Mouse (Mus musculus) intestine, postnatal 0 days (tissue): ENCODE results near the gene Olfr96. TPM values are rescaled to one million over a fixed set of nuclear protein-coding genes. Genes with fewer than 3 reads are reported as not detected.

Experiments used
- ATAC-seq: fragments of 200-750 bp; cut with Nextera tagmentation; 2 replicates; pipeline ENCODE4 v1.8.0; 2017; ENCODE audit warnings: mild to moderate bottlenecking, moderate TSS enrichment, moderate library complexity
- H3K27ac ChIP-seq: fragments of 300-500 bp; sonication (generic); 2 replicates; pipeline ENCODE4 v1.5.1; 2014; ENCODE audit warnings: mild to moderate bottlenecking, low read depth, low read length, moderate library complexity
- H3K27me3 ChIP-seq: fragments of 300-500 bp; sonication (generic); replicated peaks from 2 replicates; pipeline ENCODE4 v1.6.1; 2014; ENCODE audit warnings: low read length, mixed read lengths; ENCODE audit not compliant: control insufficient read depth, insufficient read depth
- H3K36me3 ChIP-seq: fragments of 300-500 bp; sonication (generic); 2 replicates; pipeline ENCODE4 v1.6.1; 2014; ENCODE audit warnings: mild to moderate bottlenecking, moderate library complexity; ENCODE audit not compliant: control insufficient read depth, insufficient read depth
- H3K4me1 ChIP-seq: fragments of 300-500 bp; sonication (generic); replicated peaks from 2 replicates; pipeline ENCODE4 v1.6.1; 2014; ENCODE audit warnings: antibody characterized with exemption, low read length, mixed read lengths; ENCODE audit not compliant: control insufficient read depth, insufficient read depth
- H3K4me2 ChIP-seq: fragments of 300-500 bp; sonication (generic); replicated peaks from 2 replicates; pipeline ENCODE4 v1.6.1; 2014; ENCODE audit warnings: low read depth, mild to moderate bottlenecking, moderate library complexity
- H3K4me3 ChIP-seq: fragments of 300-500 bp; sonication (generic); 2 replicates; pipeline ENCODE4 v1.5.1; 2014; ENCODE audit warnings: low read depth, low read length
- H3K9ac ChIP-seq: fragments of 300-500 bp; sonication (generic); 2 replicates; pipeline ENCODE4 v1.6.1; 2014; ENCODE audit warnings: mild to moderate bottlenecking, low read depth, low read length
- H3K9me3 ChIP-seq: fragments of 300-500 bp; sonication (generic); 2 replicates; pipeline ENCODE4 v1.6.1; 2016; ENCODE audit warnings: mixed run types; ENCODE audit not compliant: control insufficient read depth
- CTCF ChIP-seq: sonication (generic); IDR thresholded peaks from 2 replicates; pipeline ENCODE4 v1.5.1; 2016; ENCODE audit warnings: low read depth, mild to moderate bottlenecking, control low read depth, antibody characterized with exemption, moderate library complexity
- WGBS: fragments of 180-500 bp; shearing (Covaris S2); extraction: QIAGEN DNeasy Blood & Tissue Kit; methylation state at CpG from one replicate; pipeline ENCODE4 v1.1.7; 2014; 5-methylcytosine and 5-hydroxymethylcytosine counted together
- polyA plus RNA-seq: library from polyadenylated mRNA; unstranded; fragments of >200 nt; fragmentation: Nextera tagmentation; extraction: Ambion mirVana; gene quantifications from 2 replicates; pipeline ENCODE4 v1.2.1, GENCODE M21; 2015

Olfr96 gene
- polyA plus RNA-seq, 1 experiment from 2014 or later, result not detected

DNA sequence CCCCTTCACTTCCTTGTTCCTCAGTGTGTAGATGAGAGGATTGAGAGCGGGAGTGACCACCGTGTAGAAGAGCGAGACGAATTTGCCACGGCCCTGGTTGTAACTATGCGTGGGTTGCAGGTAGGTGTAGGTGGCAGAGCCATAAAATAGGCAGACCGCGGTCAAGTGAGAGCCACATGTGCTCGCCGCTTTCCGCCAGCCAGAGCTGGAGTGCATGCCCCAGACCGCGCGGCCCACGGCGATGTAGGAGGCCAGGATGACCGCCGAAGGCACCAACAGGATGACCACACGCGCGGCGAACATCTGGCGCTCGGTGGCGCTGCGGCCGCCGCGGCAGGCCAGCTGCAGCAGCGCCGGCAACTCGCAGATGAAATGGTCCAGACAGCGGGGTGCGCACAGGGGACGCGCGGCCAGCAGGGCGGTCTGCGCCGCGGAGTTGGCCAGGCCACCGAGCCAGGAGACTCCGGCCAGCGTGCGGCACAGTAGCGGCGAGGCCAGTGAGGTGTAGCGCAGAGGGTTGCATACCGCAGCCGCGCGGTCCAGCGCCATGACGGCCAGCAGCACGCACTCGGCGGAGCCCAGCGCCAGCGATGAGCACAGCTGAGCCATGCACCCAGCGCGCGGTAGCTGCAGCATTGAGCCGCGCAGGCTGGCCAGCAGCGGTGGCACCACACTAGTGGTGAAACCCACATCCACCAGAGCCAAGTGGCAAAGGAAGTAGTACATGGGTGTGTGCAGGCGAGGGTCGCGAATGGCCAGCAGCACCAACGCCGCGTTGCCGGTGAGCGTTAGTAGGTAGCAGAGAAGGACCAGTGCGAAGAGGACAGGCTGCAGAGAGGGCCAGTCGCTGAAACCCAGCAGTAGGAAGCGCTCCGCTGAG, 22.9 kb upstream of the Olfr96 start:
- Histone ChIP-seq H3K4me3 (peak overlapping the region; percentile 39), H3K9ac (no peak overlapping the region), H3K36me3 (no peaks in the 10 kb centered on the region), H3K9me3 (no peaks in the 10 kb centered on the region), H3K4me1 (no peaks in the 10 kb centered on the region), H3K27ac (no peak overlapping the region), H3K4me2 (peak overlapping the region; percentile 70), H3K27me3 (peaks cover 28% of the 10 kb centered on the region)
- 1% methylated on average over 77 of the region's 77 CpGs for WGBS
- ATAC-seq, result peak; percentile 73
- peak; percentile 33 for TF ChIP-seq CTCF

DNA sequence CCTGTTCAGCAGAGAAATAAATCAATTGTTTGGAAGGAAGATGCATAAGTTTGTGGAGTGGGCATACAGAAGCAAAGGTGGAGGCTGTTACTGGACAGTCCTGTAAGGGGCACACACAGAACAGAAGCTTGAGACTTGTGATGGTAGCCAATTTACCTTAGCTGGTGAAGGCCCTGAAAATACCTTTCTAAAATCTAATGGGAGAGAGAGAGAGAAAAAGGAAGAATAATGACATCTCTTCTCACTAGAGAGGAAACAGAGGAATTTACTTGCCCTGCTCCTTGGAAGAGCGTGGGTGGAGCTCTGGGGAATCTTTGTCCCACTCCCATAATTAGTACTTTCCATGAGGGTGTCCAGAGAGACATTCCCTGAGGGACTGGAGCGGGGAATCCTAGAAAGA, 19.1 kb upstream of the Olfr96 start, which contains the start of gene Olfr94:
TSS of gene Olfr94 (minus strand) at position 101 of the 400 bp plus-strand sequence.
- ATAC-seq, result no peak
- no peak within 1 kb of the TSS for H3K9ac ChIP-seq
- H3K4me1 ChIP-seq, result no peaks in the 10 kb centered on the region
- no peak for TF ChIP-seq CTCF
- H3K4me2 ChIP-seq, result no peak within 1 kb of the TSS
- H3K27me3 ChIP-seq, result peaks cover 22% of the 10 kb centered on the region
- no peak within 1 kb of the TSS for H3K27ac ChIP-seq
- no peaks in the 10 kb centered on the region for H3K9me3 ChIP-seq
- H3K36me3 ChIP-seq, result no peaks in the 10 kb centered on the region
- no peak within 1 kb of the TSS for H3K4me3 ChIP-seq
- 76% methylated on average over 2 of the region's 2 CpGs for WGBS

DNA sequence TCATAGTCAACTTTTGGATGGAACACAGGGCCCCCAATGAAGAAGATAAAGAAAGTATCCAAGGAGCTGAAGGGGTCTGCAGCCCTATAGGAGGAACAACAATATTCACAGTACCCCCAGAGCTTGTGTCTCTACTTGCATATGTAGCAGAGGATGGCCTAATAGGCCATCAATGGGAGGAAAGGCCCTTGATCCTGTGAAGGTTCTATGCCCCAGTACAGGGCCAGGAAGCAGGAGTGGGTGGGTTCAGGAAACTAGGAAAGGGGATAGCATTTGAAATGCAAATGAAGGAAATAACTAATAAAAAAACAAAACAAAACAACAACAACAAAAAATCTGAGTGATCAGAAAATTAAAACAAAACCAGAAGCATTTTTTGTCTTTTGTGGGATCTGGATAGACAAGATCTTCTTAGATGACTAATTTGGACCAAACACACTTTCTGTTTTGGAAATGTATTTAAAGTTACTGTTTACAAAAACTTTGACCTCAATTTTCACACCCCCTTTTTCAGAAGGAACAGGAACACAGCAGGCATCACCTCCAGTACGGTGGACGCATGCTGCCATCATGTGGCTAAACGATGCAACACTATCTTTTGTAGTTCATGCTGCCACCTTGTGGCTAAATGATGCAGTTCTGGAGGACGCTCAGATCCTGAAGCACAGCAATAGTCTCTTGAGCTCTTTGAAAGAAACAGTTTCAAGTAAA, 16.6 kb upstream of the Olfr96 start:
- no peaks in the 10 kb centered on the region for H3K4me1 ChIP-seq
- no peaks in the 10 kb centered on the region for H3K9me3 ChIP-seq
- TF ChIP-seq CTCF, result peak; percentile 100
- H3K9ac ChIP-seq, result no peak overlapping the region
- 1% methylated on average over 4 of the region's 4 CpGs for WGBS
- no peak overlapping the region for H3K4me3 ChIP-seq
- no peak for ATAC-seq
- no peaks in the 10 kb centered on the region for H3K36me3 ChIP-seq
- H3K4me2 ChIP-seq, result no peak overlapping the region
- H3K27ac ChIP-seq, result no peak overlapping the region
- no peaks in the 10 kb centered on the region for H3K27me3 ChIP-seq

GRCm38 (mm10) chr17:37203917-37204236, 16.1 kb upstream of the Olfr96 start:
- 33% methylated on average over 3 of the region's 3 CpGs for WGBS
- ATAC-seq, result no peak
- Histone ChIP-seq H3K4me2 (no peak overlapping the region), H3K27ac (no peak overlapping the region), H3K4me3 (no peak overlapping the region), H3K4me1 (no peaks in the 10 kb centered on the region), H3K9ac (no peak overlapping the region), H3K36me3 (no peaks in the 10 kb centered on the region), H3K9me3 (no peaks in the 10 kb centered on the region), H3K27me3 (no peaks in the 10 kb centered on the region)
- no peak for TF ChIP-seq CTCF

- no peak for TF ChIP-seq CTCF
- Histone ChIP-seq H3K4me3 (peak overlapping the region; percentile 14; the same call in 1 of the 2 replicates), H3K27me3 (peaks cover 12% of the 10 kb centered on the region; the same call in 1 of the 2 replicates), H3K9me3 (no peaks in the 10 kb centered on the region), H3K9ac (no peak overlapping the region), H3K36me3 (no peaks in the 10 kb centered on the region), H3K4me1 (no peaks in the 10 kb centered on the region), H3K4me2 (peak overlapping the region; percentile 46), H3K27ac (no peak overlapping the region)
- WGBS, result 14% methylated on average over 40 of the region's 40 CpGs
- ATAC-seq, result no peak
Measured at GRCm38 (mm10) chr17:37210884-37211768, 8.8 kb upstream of the Olfr96 start.
